Mouse (Mus musculus): ENCODE measurements around the gene Klhl29.

Gene Klhl29

DNA sequence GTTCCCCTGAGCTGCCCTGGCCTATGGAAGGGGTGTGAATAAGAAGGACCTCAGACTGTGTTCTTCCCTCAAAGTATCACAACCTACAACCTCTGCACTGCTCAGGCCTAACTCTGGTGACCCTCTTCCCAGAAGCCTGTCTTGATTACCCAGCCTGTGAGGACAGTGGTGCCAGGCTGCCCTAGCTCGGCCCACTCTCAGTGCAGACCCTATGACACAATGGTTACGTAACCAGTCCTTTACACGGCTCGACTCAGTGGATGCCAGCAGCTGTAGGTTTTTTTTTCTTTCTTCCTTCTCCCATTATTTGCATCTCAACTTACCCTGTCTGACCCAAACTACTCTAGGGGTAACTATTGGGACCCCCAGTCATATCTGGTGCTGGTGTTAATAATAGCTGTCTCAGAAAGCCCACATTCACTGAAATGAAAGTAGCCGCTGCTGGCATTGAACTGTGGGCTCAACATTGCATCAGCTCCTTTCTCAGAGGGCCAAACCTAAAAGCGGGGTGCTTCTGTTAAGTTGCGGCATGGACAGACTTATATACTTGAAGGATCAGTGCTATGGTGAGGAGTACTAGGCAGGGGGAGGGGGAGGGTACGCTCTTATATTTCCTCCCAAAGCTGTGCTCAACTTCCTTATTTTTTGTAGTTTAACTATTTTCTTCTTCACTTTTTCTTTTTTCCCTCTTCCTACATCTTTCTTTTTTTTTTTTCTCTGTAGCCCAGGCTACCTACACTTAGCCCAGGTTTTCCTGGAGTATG, 152.9 kb downstream of the Klhl29 start:
- DNase-seq (ENCODE audit: low spot score in 2 of 2) = no peak

DNA sequence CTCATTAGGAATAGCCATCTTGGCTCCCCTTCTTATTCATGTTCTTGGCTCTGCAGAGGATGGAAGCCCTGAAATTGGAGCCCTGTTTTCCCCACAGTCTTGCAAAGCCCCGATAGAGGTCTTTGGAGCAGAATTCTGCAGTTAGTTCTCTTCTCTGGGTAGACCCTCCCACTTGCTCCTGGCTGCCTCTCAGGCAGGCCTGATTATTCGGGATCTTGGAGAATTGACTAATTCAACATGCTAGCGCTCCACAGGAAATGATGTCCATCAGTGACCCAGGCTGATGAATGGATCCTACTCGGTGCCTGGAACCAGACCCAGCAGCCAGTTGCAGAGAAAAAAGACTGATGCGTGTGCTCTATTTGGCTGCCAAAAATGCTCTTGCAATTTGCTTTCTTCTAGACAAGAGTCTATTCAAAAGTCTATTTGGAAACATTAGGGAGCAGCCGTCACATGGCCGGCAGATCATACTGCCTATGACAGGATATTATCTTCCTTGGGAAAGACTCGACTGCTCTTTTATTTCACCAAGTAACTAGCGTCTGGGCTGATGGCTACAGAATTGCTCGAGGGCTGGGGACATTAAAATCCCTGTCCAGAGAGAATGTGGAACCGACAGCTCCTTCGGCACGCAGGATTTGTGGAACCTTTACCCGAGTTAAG, 155.4 kb downstream of the Klhl29 start:
- DNase-seq (ENCODE audit: low spot score in 2 of 2) = no peak

- no peak for DNase-seq (ENCODE audit: low spot score in 2 of 2)
Observed at GRCm38 (mm10) chr12:5215836-5216747, 159.4 kb downstream of the Klhl29 start.

GRCm38 (mm10) chr12:5214266-5214665, 161.2 kb downstream of the Klhl29 start:
- no peak for DNase-seq (ENCODE audit: low spot score in 2 of 2)

GRCm38 (mm10) chr12:5213339-5214104, 162.0 kb downstream of the Klhl29 start:
- DNase-seq (ENCODE audit: low spot score in 2 of 2) = peak in 1 of 2 experiments; percentile 23

- DNase-seq (ENCODE audit: low spot score in 2 of 2) = no peak
Observed at GRCm38 (mm10) chr12:5211884-5212283, 163.6 kb downstream of the Klhl29 start.

DNA sequence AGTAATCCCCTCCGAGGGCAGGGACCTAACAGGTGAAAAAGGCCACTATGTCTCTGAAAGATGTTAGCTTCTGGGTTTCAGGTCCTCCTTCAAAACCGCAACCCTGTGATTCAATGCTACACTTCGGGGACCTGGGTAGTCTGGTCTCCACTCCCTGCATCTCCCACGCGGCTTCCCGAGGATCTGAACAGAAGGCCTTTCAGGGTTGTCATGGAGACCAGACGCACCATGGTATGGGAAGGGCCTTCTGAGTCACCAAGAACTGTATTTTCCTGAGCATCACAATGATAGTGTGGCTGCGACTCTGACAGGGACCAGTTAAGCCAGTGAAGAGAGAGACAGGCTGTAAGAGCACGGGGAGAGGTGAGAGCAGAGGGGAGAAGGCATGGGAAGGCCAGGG, 164.7 kb downstream of the Klhl29 start:
- DNase-seq (ENCODE audit: low spot score in 2 of 2) = no peak

DNA sequence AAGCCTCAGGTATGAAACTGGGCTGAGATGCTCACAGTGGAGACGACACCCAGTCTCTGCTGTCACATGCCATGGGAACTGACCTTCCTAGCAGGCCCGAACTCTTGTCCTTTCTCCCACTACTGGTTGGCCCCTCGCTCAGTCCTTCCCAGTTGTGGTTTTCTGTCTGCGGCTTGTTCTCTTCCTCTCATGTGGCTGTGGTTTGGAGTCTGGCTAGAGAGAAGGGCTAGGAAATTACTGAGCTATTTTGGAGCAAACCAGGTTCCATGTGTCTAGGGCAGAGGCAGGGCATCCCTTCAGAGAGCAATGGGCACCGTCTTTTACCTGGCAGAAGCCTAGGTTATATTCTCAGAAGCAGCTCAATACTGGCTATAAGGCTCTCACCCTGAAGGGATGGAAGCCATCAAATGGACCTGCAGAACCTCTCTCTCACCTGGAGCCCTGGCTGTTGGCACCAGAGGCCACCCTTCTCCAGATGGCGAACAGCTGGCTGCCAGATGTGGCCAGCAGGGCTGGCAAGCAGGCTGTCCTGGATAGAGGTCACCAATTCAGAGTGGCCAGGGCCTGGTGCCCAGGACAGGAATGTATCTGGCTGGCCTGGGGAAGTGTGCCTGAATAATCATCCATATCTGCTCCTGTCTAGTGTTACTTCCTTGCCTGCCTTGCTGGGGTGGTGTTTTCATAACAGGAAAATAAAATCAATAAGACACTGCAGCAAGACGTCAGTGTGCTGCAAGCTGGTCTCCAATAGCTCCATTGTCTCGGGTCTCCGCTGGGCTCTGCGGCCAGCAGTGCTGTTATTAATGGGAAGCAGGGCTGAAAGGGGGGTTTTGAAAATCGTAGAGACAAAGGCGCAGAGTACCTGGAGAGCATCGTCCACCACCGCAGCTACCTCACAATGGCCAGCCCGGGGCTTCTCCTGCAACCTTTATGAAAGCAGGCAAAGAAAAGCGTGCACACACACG, 167.3 kb downstream of the Klhl29 start:
- DNase-seq (ENCODE audit: low spot score in 2 of 2) = no peak

GRCm38 (mm10) chr12:5207172-5207571, 168.3 kb downstream of the Klhl29 start:
- no peak for DNase-seq (ENCODE audit: low spot score in 2 of 2)

GRCm38 (mm10) chr12:5204071-5204840, 171.2 kb downstream of the Klhl29 start:
- DNase-seq (ENCODE audit: low spot score in 2 of 2) = no peak

DNA sequence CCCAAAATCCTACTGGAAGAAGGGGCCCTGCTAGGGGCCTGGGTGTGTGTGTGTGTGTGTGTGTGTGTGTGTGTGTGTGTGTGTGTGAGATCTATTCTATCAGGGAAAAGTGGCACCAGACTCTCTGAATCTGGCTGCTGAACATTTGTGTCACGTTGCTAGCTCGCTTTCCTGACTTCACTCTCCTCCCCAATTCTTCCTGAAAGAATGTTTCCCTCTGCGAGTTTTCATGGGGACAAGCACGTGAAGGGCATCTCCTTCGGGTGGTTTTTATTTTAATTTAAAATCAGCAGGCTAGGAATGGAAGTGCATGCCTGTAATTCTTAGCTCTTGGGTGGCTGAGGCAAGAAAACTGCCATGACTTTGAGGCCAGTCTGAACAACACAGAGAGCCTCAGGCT, 172.1 kb downstream of the Klhl29 start:
- DNase-seq (ENCODE audit: low spot score in 2 of 2) = no peak

GRCm38 (mm10) chr12:5198254-5198653, 177.2 kb downstream of the Klhl29 start:
- DNase-seq (ENCODE audit: low spot score in 2 of 2) = no peak

GRCm38 (mm10) chr12:5194176-5194575, 181.3 kb downstream of the Klhl29 start:
- DNase-seq (ENCODE audit: low spot score in 2 of 2) = no peak

GRCm38 (mm10) chr12:5192380-5192718, 183.1 kb downstream of the Klhl29 start:
- DNase-seq (ENCODE audit: low spot score in 2 of 2) = no peak

GRCm38 (mm10) chr12:5191628-5192379, 183.7 kb downstream of the Klhl29 start:
- peak in 1 of 2 experiments; percentile 22 for DNase-seq (ENCODE audit: low spot score in 2 of 2)

DNA sequence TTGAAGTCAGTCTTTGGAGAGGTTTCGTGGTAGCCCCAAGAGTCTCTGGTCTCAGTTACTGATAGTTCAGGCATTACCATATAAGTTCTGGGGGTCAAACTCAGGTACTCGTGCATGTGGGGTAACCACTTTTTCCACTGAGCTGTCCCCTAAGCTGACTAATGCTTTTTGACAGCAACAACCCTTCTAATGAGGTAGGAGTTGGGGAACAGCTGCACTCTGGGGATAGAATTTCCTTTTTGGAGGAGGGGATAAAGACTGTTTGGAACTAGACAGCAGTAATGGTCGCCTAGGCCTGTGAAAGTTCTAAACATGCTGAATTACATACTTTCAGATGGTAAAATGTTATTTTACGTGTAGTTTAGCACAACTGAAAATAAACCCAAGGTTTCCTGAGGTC, 184.3 kb downstream of the Klhl29 start:
- DNase-seq (ENCODE audit: low spot score in 2 of 2) = no peak

DNA sequence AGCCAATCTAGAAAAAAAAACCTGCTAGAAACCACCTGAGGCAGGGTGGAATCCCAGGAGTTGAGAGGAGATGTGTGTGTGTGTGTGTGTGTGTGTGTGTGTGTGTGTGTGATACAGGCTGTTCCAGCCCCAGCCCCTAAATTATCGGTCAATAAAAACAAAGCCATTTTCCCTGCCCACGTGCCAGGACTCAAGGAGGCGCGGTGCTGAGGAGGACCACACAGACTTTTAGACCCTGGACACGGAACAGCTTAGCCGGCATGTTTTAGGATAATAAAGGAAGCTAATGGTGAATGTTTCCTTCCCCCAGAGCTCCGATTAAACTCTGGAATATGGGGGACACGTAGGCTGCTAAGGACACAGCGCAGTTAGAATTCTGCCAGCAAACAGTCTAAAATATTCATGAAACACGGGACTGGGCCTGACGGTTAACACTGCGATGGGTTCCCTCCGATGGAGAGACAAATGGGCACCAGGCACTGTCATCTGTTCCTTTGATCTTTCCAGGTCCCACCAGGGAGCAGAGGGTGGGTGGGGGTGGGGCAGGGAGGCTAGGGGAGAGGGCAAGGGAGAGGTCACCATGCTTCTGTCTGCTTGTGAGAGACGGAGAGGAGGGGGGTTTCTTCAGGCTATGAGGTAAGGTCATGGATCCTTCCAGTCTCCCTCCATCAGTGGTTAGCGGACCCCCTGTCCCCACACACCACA, 185.9 kb downstream of the Klhl29 start:
- DNase-seq (ENCODE audit: low spot score in 2 of 2) = no peak

GRCm38 (mm10) chr12:5188899-5189298, 186.6 kb downstream of the Klhl29 start:
- no peak for DNase-seq (ENCODE audit: low spot score in 2 of 2)
